Mouse (Mus musculus): ENCODE results near the gene Opn1sw. TPM values are rescaled to one million over a fixed set of nuclear protein-coding genes. Genes with fewer than 3 reads are reported as not detected.

Opn1sw gene
- under 1 TPM in 3 of 4 experiments, not detected in 1; 0.24 to 0.43 (median 0.31) TPM for total RNA-seq (2022)

DNA sequence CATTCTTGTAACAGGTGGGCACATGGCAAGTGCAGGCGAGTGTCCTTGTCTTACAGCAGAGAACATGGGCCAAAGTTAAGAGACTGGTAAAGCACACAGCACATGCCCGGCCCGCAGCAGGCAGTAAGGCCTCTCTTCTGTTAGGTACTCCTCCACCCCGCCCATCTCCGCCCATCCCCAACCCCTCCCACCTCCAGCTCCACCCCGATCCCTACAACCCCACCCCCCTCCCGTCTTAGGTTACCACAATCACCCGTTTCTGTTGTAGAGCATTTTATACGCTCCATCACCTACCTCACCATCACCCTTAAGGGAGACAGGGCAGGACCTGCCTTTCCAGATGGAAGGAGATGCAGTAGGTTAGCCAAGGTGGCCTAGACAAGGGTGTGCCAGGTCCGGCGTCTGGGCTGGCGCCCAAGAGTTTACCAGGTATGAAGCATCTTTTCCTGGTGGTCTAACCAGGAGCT is at the start of gene Opn1sw:
Opn1sw (minus strand) TSS at position 417 of the 467 bp plus-strand sequence.
- no peak for DNase-seq (ENCODE audit: low spot score in 2 of 2)

DNA sequence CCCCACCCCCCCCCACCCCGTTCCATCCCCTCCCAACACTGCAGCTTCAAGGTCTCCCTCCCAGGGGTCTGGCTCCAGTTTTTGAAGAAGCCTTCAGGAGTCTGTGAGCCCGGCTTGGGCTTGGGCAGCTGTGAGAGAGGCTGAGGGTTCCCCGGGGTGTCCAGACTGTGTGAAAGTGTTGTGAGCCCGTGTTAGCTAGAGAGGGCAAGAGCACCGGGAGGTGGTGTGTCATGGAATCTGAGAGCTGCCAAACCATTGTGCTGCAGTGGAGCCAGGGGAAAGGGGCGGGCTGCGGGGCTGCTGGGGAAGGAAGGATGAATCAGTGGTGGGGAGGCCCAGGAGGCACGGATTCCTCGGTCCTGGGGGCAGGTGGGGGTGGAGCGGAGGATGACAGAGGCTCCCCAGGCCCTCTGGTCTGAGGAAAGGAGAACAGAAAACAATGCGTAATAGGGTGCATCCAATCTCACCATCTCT is 48.2 kb upstream of the Opn1sw start:
- DNase-seq (ENCODE audit: low spot score in 2 of 2) = peak; percentile 53 to 56

DNA sequence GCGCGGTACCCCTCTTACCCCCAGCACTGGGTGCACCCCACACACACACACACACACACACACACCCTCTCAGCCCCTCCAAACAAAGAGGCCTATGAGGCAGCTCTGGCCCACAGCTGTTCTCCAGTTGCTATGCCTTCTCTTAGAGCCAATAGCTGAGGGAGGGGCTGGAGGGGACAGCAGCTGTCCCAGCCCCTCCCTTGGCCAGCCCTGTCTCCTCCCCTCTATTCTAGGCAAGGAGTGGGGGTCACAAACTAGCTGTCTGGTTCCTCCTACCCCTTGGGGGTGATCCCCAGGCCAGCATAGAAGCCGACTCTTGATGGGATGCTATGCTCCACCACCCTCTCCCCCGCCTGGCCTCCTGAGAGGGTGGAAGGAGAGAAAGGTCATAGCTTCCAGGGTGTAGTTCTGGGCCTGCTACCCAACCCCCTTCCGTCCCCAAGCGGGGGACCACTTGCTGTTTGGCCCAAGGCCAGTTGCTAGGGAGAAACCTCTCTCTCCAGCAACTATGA is 47.7 kb upstream of the Opn1sw start:
- peak; percentile 42 to 48 for DNase-seq (ENCODE audit: low spot score in 2 of 2)

DNA sequence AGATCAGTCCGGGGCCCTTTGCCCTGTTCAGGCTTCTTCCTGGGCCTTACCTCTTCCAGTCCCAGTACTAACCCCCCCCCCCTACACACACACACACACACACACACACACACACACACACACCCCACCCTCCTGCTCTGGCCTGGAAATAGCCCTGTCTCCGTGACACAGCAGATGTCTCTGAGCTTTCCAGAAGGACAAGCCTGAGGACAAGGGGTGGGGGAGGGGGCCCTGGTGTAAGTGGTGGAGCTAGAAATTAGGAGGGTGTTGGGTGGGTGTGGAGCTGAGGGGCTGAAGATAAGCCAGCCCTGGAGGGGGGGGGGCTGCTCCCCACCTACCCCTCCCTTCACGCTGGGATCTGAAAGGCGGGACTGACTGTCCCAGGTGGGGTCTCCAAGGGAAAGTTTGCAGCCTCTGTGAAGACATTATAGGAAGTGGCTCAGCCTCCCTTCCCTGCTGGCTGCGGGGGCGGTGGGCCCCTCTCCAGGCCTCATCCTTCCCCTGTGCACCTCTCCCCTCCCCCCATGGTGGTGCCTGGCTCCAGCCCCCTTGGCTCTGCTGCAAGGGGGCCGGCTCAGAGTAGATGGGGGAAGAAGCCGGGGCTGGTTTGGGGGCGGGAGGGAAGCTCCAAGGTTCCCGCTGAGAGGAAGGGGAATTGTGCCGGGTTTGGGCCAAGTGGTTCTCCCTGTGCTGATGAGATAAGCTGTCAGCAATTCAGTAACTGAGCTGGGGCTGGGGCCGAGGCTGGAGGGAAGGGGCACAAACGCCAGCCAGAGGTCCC is 46.8 kb upstream of the Opn1sw start:
- DNase-seq (ENCODE audit: low spot score in 2 of 2) = peak; percentile 47 to 62

DNA sequence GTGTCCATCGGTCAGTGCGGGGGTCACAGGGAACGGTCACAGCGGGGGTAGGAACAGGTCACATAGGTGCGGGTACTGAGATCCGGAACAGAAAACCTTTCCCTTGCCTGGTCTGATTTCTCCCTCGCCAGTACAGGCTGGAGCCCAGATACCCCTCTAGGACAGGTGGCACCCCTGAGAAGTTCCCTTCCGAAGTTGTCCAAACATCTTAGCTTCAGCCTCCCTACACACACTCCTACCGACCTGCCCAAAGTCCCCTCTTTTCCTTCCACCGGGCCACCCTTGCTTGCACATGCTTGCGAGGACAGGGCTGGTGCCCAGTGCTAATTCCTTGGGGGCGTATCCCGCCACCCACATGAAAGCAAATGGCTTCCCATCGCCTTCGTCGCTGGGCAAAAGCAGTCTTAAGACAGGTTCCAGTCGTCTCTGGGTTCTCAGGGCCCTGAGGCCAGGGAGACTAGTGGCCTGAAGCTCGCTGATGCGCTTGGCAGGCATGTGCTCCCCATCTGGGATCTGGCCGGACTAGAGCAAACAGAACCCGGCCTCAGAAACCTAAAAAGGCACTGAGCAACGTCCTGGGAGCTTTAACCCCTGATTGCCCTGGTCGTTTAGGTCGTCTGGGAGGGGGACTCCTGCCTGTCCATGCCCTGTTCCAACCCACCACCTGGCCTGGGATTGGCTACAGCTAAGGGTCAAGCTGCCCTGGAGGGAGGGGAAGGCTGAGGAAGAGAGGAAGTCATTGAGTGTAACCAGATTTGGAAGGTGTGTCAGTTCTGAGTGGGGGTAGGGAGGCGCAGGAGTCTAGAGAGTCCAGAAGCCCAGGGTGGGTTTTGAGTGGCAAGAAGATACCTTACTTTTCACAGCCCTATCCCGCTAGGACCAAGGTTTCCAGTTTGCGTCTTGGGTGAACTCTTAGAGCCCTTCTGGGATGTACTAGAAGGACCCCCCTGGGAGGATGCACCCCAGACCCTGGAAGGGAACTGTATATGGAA is 45.8 kb upstream of the Opn1sw start:
- peak; percentile 53 to 76 for DNase-seq (ENCODE audit: low spot score in 2 of 2)

DNA sequence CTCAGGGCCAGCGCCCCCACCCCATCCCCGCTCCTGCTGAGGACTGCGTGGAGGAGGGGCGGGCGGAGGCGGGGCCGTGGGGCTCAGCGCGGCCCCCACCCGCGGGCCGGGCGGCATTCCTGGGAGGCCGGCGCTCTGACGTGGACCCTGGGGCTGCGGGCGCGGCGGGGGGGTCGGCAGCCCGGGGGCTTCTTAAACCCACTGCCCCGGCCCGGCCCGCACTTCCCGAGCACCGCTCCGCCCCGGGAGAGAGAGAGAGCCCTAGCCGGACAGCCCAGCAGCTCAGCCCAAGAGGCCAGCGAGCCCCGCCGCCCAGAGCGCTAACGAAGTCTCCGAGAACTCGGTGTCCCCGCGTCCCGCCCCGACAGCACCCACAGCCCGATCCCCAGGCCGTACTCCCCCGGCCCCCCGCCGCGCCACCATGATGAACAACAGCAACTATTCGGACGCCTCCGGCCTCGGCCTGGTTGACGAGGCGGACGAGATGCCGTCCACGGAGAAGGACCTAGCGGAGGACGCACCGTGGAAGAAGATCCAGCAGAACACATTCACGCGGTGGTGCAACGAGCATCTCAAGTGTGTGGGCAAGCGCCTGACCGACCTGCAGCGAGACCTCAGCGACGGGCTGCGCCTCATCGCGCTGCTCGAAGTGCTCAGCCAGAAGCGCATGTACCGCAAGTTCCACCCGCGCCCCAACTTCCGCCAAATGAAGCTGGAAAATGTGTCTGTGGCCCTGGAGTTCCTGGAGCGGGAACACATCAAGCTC is 45.0 kb upstream of the Opn1sw start, which contains the start of gene Flnc:
Flnc (plus strand) TSS at position 219 of the 766 bp plus-strand sequence.
- DNase-seq (ENCODE audit: low spot score in 2 of 2) = peak; percentile 60 to 64

DNA sequence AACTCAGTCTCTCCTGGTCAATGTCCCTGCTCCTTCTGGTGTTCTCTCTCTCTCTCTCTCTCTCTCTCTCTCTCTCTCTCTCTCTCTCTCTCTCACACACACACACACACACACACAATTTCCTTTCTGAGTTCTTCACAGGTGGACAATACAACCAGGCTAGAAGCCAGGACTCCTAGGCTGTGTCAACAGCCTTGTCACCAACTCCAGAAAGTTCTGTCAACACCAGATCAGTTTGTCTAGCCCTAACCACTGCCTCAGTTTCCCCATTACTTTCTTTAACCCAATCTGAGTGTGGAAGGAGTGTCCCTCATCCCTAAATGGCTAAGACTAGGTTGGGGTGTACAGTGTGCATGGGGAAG is 44.4 kb upstream of the Opn1sw start:
- DNase-seq (ENCODE audit: low spot score in 2 of 2) = no peak

DNA sequence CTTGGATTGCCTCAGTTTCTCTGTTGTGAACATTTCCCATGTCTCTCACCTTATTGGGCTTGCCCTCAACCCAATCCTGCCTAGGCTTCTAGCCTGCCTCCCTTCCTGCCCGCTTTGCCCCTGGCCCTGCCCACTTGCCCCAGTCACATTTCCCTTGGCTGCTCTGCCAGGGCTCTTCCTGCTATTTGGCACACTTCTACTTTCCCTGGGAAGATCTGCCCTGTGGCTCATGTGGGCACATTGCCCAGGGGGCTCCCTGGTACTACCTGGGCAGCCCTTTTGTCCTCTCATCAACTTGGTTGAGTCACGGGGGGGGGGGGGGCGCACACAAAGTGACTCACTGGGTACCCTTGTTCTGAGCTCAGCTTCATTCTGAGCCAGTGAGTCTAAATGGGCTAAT is 43.9 kb upstream of the Opn1sw start:
- peak in 1 of 2 experiments; percentile 53 for DNase-seq (ENCODE audit: low spot score in 2 of 2)

DNA sequence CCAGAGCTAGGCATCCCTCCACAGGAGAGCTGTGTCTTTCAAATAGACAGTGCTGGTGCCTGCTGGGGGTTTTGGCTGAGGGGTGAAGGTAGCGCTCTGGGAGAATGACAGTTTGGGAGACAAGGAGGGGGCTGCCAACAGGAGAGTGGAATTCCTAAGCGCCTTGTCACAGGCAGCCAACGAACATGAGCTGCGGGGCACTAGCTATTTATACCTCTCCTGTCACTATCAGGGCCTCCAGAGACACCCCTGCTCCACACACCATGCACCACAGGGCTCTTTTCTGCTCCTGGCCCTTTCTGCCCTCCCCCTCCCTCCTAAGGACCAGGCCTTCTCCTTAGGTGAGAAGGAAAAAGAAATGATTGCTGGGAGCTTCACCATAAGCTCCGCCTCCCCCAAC is 43.2 kb upstream of the Opn1sw start:
- DNase-seq (ENCODE audit: low spot score in 2 of 2) = peak; percentile 54 to 69

DNA sequence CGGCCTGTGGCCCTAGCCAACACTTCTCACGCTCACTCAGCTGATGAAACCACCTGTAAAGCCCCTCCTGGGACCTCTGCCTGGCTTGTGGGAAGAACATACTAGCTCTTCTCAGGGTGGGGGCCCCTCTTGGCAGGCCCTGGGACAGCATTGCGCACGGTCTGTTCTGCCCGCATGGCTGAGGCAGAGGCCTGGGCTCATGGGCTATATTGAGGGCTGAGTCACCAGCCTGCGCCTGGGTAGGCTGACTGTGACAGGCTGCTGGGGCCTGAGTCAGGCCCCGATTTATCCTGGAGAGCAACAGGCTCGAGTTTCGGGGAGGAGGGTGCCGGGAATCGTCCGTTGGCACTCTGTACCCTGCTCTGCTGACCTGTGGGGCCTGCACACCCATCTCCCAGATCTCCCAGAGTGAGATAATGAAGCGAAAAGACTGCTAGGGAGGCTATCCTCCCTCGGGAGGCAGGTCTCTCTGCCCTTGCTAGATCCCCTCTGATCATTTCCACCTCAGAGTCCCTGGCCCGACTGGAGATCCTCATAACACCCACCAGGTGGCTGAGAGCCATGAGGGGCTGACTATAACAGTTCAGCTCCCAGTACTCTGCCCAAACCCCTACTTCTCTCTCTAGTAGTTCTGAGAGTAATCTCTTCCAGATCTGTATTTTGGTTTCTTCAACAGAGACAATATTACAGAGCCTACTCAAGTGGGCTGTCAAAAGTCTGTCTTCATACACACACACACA is 42.6 kb upstream of the Opn1sw start:
- DNase-seq (ENCODE audit: low spot score in 2 of 2) = peak; percentile 80 to 84

DNA sequence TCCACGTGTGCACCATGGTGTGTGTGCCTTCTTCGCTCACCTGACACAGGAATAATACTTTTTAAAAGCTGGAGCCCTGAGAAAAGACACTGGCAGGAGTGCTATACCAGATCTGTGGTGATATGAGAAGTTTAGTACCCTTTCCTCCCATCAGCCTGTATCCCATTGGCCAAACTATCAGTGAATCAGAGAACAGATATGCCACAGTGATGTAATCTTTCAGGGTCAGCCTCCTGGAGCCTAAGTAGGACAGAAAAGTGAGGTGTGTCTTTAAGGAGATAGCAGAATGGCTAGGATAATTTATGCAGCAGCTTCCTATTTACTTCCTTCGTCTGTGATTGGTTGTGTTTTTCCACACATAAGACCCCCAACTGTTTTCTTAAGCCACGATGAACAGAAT is 39.9 kb upstream of the Opn1sw start:
- no peak for DNase-seq (ENCODE audit: low spot score in 2 of 2)

DNA sequence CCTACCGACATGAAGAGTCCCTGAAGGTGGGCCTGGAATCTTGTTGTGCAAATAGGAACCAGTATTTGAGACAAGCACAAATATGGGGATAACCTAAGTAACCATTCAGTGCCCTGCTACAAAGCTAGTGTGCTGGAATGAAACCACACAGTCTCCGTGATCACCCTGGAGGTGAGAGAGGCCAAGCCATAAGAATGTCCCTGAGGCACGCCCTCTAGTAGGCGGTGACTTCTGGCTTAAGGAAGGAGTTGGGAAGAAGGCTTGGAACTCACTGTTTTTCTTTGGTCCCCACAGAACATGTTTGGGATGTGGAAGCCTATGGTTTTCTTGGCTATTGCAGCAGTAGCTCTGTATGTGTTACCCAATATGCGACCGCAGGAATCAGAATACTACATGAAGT is 38.1 kb upstream of the Opn1sw start:
- no peak for DNase-seq (ENCODE audit: low spot score in 2 of 2)

DNA sequence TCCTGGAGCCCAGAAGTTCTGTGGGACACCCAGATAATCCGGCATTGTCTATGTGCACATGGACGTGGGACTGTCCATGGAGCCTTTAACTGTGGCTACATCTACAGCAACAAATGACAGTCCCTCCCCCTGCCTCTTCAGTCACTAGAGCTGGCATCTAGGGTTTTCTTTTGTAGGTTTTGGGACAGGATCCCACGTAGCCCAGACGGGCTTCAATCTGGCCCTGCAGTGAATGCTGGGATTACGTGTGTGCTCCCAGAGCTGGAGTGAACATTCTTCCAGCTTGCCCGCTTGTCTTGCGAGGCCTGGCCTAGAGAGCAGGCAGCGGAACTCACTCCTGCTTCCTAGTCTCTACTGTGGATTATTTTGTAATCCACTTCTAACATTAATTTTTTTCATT is 36.9 kb upstream of the Opn1sw start:
- DNase-seq (ENCODE audit: low spot score in 2 of 2) = no peak

DNA sequence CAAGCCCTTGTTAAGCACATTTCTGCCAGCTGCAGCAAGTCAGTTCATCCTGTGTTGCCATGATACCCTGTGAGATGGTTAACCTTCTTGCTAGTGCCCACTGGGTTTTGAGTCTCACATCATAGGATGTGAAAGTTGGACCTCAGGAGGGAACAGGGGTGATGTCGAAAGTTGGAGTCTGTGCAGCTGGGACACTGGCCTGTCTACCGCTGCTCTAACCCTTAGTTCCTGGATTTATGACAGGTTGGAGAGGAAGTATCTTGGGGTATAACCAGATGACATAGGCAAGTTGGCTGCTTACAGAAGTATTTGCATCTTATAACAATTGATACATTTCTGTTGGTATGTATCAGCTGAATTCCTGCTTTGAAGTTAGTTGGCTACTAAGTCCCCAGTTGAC is 32.3 kb upstream of the Opn1sw start:
- no peak for DNase-seq (ENCODE audit: low spot score in 2 of 2)

DNA sequence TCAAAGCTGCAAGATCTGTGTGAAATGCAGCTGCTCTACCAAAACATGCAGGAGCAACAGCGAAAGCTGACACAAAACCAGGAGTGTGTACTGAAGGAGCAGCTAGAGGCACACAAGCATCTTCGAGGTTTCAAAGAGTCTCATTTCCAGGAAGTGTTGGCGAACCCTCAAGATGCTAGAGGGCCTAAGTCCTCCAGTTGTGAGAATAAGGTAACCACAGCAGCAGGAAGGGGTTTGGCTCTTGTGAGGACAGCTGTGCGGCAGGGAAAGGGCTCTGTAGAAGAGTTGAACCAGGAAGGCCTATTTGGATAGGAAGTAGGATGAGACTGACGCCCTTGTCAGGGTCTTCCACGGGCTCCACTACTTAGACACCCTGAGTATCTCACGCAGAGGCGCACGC is 27.2 kb upstream of the Opn1sw start:
- no peak for DNase-seq (ENCODE audit: low spot score in 2 of 2)

DNA sequence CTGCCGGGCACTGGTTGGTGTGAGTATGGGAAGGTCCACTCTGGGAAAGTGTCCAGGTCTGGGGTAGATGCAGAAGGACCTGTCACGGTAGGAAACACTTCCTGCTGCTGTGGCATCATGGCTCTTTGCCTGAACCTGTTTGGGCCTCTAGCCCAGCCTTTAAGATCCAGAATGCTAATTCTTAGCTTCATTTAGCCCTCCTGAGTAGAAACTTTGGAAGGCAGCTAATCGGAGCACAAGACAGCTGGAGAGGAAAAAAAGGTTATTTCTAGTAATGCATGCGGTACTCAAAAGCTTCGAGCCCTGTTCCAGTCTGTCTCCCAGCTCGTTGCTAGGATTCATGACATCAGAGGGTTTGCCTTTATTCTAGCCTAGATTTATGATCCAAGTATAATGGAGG is 18.1 kb upstream of the Opn1sw start:
- DNase-seq (ENCODE audit: low spot score in 2 of 2) = no peak

DNA sequence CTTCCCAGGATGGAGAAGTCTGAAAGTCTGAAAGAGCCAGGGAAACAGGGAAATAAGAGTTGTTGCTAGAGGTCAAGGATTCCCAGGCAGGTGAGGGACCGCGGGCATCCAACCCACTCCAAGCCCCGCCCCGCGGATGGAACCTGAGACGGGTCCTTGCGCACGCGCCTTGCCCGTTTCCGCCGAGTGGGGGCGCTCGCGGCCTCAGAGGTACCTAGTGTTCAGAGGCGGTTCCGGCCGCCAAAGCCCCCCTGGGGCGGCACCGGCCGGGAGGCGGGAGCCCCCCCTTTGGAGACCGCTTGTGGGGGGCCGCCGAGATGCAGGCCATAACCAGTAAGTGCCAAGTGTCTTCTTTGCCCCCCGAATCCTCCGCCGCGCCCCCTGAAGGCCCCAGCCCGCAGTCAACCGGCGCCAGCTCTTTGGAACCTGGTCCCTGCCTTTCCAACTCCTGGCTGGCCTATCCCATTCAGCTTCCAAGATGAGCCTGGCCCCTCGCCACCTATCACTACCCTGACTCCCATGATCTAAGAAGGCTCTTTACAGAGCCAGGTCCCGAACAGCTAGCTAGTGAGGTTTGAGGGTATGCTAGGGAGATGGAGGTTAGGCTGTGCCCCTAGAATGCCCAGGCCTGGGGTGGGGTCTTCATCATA is 14.6 kb upstream of the Opn1sw start:
- DNase-seq (ENCODE audit: low spot score in 2 of 2) = peak; percentile 35 to 60

DNA sequence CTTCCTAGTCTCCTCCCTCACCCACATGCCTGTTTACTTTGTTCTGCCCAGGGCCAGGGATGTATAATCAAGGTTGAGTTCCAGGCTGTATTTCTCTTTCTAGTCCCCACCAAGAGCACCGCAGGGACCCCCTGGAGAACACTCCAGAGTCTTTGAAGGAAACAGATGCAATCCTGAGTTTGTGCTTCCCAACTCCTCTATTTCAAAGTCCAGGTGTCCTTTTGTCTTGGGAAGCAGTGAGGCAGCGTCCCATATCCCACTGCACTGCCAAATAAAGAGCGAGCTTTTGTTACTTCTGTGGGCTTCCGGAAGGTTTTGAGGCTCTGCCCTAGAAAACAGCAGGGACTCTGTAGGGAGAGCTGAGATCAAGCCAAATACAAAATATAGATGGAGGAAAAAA is 11.6 kb upstream of the Opn1sw start:
- DNase-seq (ENCODE audit: low spot score in 2 of 2) = no peak

DNA sequence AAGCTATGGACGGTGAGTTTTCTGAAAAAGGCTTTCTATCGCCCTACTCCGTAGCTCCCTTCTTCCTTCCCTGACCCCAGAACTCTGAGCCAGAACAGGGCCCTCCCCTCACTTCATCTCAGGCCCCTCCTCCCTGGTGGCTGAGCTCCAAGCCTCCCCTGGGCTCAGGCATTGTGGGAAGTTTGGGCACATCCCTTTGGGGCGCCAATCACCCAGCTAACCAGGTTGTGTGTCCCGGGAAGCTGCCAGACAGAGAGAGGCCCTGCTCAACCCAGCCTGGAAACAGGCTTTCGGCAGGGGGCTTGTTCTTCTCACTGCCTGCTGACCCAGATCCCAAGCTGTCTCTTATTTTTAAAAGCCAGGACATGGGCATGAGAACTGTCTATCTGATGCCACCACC is 9.3 kb upstream of the Opn1sw start:
- no peak for DNase-seq (ENCODE audit: low spot score in 2 of 2)
